ENCODE assay signal across 12 mouse cellular contexts in the genomic region with DNA sequence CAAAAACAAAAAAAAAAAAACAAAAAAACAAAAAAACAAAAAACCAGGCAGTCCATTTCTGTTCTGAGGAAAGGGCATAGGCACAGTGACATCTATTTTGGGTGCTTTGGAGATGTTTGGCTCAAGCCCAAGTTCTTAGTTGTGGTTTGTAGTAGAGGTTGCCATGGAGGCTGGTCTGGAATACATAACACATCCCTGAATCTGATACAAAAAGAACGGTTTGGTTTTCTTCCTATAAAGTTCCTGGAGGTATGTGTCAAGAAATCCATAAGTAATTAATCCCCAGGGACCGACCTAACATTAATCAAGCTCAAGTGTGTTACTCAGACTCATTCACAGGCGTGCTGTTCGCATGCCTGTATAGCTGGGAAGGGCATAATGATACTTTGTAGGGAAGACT.
A peak's percentile ranks its signal among the peaks of the same experiment; 100 is the strongest.
DNase-seq lines count a peak whose midpoint lies in the region; ATAC-seq and TF ChIP-seq lines count a peak whose summit lies in the region.
"Had no signal": no experiment of that assay in that cellular context is flagged by ENCODE, and none has a peak within 500 bp of the region (broad histone marks: within the 10 kb centered on the region; RNA-seq: fewer than 3 reads in every experiment).

No protein-coding gene starts in this region.

- no peaks in the 10 kb centered on the region for H3K36me3 ChIP-seq in forebrain, embryonic 14.5 days (ENCODE audit: control insufficient read depth, insufficient read depth, low read length)
- no peaks in the 10 kb centered on the region for H3K36me3 ChIP-seq in forebrain, postnatal 0 days (ENCODE audit: insufficient read depth)
- no peaks in the 10 kb centered on the region for H3K36me3 ChIP-seq in kidney, embryonic 15.5 days
- no peaks in the 10 kb centered on the region for H3K36me3 ChIP-seq in thymus, adult 2 months (ENCODE audit: control insufficient read depth, insufficient read depth, low read length)
- H3K36me3 ChIP-seq: liver, embryonic 13.5 days; neural tube, embryonic 13.5 days had no signal

- WGBS in forebrain, embryonic 14.5 days, result 27% methylated on average over 4 of the region's 4 CpGs
- 22% methylated on average over 4 of the region's 4 CpGs for WGBS in forebrain, postnatal 0 days
- 45% methylated on average over 4 of the region's 4 CpGs for WGBS in kidney, embryonic 15.5 days
- 86% methylated on average over 4 of the region's 4 CpGs for WGBS in thymus, adult 2 months

- H3K4me1 ChIP-seq in forebrain, embryonic 14.5 days (ENCODE audit: control insufficient read depth, insufficient read depth, low read length), result no peaks in the 10 kb centered on the region
- H3K4me1 ChIP-seq in forebrain, postnatal 0 days (ENCODE audit: insufficient read depth), result no peaks in the 10 kb centered on the region
- peaks cover 25% of the 10 kb centered on the region for H3K4me1 ChIP-seq in kidney, embryonic 15.5 days
- H3K4me1 ChIP-seq in thymus, adult 2 months (replicated peaks; ENCODE audit: control insufficient read depth, insufficient read depth, low read length), result no peaks in the 10 kb centered on the region
- H3K4me1 ChIP-seq: liver, embryonic 13.5 days; megakaryocyte, embryonic 14.5 days; neural tube, embryonic 13.5 days had no signal

- DNase-seq in forebrain, embryonic 14.5 days (ENCODE audit: low spot score), result peak; percentile 51
- no peak for DNase-seq in forebrain, postnatal 0 days
- no peak for DNase-seq in kidney, postnatal 10 days
- DNase-seq in 3134 (ENCODE audit: extremely low read depth, insufficient read length, low spot score), result peak; percentile 9
- peak; percentile 37 for DNase-seq in embryo, embryonic 11.5 days (ENCODE audit: low read depth, low spot score)
- DNase-seq in ovary, adult 18-20 months (ENCODE audit: low spot score), result no peak
- no peak for DNase-seq in thymus, adult 2 months
- DNase-seq: kidney, postnatal 25 days; liver, embryonic 13.5 days had no signal

- TF ChIP-seq POLR2A in thymus, adult 2 months (IDR thresholded peaks at IDR 0.05; ENCODE audit: control insufficient read depth, extremely low read depth, insufficient read depth, low read length, poor library complexity), result no peak

- TF ChIP-seq CTCF in forebrain, postnatal 0 days (IDR thresholded peaks at IDR 0.05; ENCODE audit: low read depth), result no peak
- no peak for TF ChIP-seq CTCF in thymus, adult 2 months (IDR thresholded peaks at IDR 0.05; ENCODE audit: borderline replicate concordance, control insufficient read depth, extremely low read depth, insufficient read depth, low read length, poor library complexity)

- H3K27ac ChIP-seq in forebrain, embryonic 14.5 days (ENCODE audit: low read depth, low read length), result no peak overlapping the region
- no peak overlapping the region for H3K27ac ChIP-seq in forebrain, postnatal 0 days (ENCODE audit: low read depth, low read length)
- H3K27ac ChIP-seq in kidney, embryonic 15.5 days, result no peak overlapping the region
- no peak overlapping the region for H3K27ac ChIP-seq in thymus, adult 2 months (ENCODE audit: control insufficient read depth, insufficient read depth, low read length)
- H3K27ac ChIP-seq: liver, embryonic 13.5 days; neural tube, embryonic 13.5 days had no signal

- no peaks in the 10 kb centered on the region for H3K27me3 ChIP-seq in forebrain, embryonic 14.5 days (replicated peaks; ENCODE audit: control insufficient read depth, insufficient read depth, low read length)
- H3K27me3 ChIP-seq in forebrain, postnatal 0 days (ENCODE audit: insufficient read depth, low read length), result no peaks in the 10 kb centered on the region
- H3K27me3 ChIP-seq in kidney, embryonic 15.5 days, result no peaks in the 10 kb centered on the region
- H3K27me3 ChIP-seq in thymus, adult 2 months (ENCODE audit: control insufficient read depth, insufficient read depth, low read length), result no peaks in the 10 kb centered on the region
- H3K27me3 ChIP-seq: liver, embryonic 13.5 days; megakaryocyte, embryonic 14.5 days; neural tube, embryonic 13.5 days had no signal

- ATAC-seq in forebrain, embryonic 14.5 days, result no peak
- no peak for ATAC-seq in forebrain, postnatal 0 days
- ATAC-seq in kidney, embryonic 15.5 days (replicated peaks; ENCODE audit: low FRiP score), result no peak

- no peak overlapping the region for H3K4me2 ChIP-seq in forebrain, embryonic 14.5 days (ENCODE audit: low read length)
- H3K4me2 ChIP-seq in forebrain, postnatal 0 days (ENCODE audit: low read depth), result no peak overlapping the region
- 0 out of 2 replicates have a peak overlapping the region, but pooled peaks have one; percentile 14 for H3K4me2 ChIP-seq in kidney, embryonic 15.5 days
- H3K4me2 ChIP-seq: liver, embryonic 13.5 days; neural tube, embryonic 13.5 days had no signal

- H3K9ac ChIP-seq in forebrain, embryonic 14.5 days (ENCODE audit: low read length), result no peak overlapping the region
- no peak overlapping the region for H3K9ac ChIP-seq in forebrain, postnatal 0 days
- no peak overlapping the region for H3K9ac ChIP-seq in kidney, embryonic 15.5 days
- H3K9ac ChIP-seq: liver, embryonic 13.5 days; neural tube, embryonic 13.5 days had no signal

- no peaks in the 10 kb centered on the region for H3K9me3 ChIP-seq in forebrain, embryonic 14.5 days (replicated peaks; ENCODE audit: control insufficient read depth, low read length)
- H3K9me3 ChIP-seq in forebrain, postnatal 0 days (ENCODE audit: low read length), result no peaks in the 10 kb centered on the region
- H3K9me3 ChIP-seq in kidney, embryonic 15.5 days (replicated peaks), result no peaks in the 10 kb centered on the region
- H3K9me3 ChIP-seq: liver, embryonic 13.5 days; neural tube, embryonic 13.5 days had no signal

- H3K4me3 ChIP-seq in forebrain, embryonic 14.5 days (ENCODE audit: low read depth, low read length), result no peak overlapping the region
- no peak overlapping the region for H3K4me3 ChIP-seq in forebrain, postnatal 0 days (ENCODE audit: low read depth, low read length)
- no peak overlapping the region for H3K4me3 ChIP-seq in kidney, embryonic 15.5 days (replicated peaks)
- no peak overlapping the region for H3K4me3 ChIP-seq in thymus, adult 2 months (ENCODE audit: control insufficient read depth, insufficient read depth, low read length)
- H3K4me3 ChIP-seq: liver, embryonic 13.5 days; neural tube, embryonic 13.5 days had no signal

Comparison
In these comparisons a context has a peak if more than half of its experiments do, and no peak if none do; other contexts are left out.
1. DNase-seq: peak in forebrain, embryonic 14.5 days (single experiment), 3134 (single experiment) and embryo, embryonic 11.5 days (single experiment); none in forebrain, postnatal 0 days (single experiment), kidney, postnatal 10 days (single experiment), ovary, adult 18-20 months (single experiment) and thymus, adult 2 months (single experiment).